Mouse (Mus musculus): ENCODE measurements around the gene Rsrc1. TPM values are rescaled to one million over a fixed set of nuclear protein-coding genes. Genes with fewer than 3 reads are reported as not detected.
A peak's percentile ranks its signal among the peaks of the same experiment; 100 is the strongest.

The Rsrc1 gene
- polyA plus RNA-seq, 2 experiments, result 3.1 to 8.7 TPM

DNA sequence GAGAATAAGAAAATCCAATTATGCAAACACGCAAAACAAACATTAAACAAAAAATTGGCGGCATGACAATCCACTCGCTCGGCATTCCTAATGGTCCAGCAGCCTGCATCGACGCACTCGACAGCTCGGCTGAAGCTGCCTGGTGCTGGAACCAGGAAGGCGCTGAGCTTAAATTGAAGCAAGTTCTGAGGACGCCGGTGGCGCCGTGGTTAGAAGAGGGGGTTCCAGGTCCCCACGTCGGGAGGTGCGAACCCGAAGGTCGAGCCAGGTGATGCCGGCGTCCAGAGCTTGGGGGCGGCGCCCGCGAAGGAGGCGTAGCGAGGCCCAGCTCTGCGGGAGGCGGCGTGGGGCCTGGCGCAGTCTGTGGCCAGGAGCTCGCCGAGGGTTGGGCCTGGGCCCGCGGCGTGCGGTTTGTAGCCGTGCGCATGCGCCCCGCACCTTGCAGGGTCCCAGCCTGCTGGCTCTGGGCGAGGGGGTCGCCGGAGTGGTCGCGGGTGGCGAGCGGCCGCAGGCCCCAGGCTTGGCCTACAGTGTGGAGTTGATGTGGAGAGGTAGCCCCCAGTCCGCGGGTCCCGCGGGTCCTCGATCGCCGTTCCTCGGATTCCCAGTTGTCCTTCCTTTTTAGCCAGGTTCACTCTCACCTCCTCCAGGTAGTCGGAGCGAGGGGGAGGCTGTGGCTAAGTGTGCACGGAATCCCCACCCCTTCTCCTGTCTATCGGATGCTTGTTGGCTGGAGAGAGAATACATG, 4.5 kb downstream of the Rsrc1 start:
- TF ChIP-seq EP300 (IDR thresholded peaks at IDR 0.05; ENCODE audit: low read depth), result no peak
- Histone ChIP-seq H3K9ac (replicated peaks) (peak overlapping the region; percentile 77), H3K27ac (no peak overlapping the region), H3K36me3 (replicated peaks; ENCODE audit: control insufficient read depth, insufficient read depth, low read depth) (no peaks in the 10 kb centered on the region), H3K4me3 (ENCODE audit: insufficient read depth in 1 of 2, low read depth in 2 of 2, low read length in 2 of 2) (peak overlapping the region; percentile 79 to 92), H3K4me1 (replicated peaks; ENCODE audit: control insufficient read depth in 2 of 2, insufficient read depth in 2 of 2, low read length in 1 of 2) (peaks cover 0 to 6% of the 10 kb centered on the region in 2 experiments; a peak in 2 of 4 replicates), H3K4me2 (ENCODE audit: low read depth) (peak overlapping the region; percentile 69), H3K27me3 (ENCODE audit: control insufficient read depth, insufficient read depth, low read length) (peaks cover 35% of the 10 kb centered on the region), H3K9me3 (ENCODE audit: control insufficient read depth, low read length) (no peaks in the 10 kb centered on the region)
- ATAC-seq (ENCODE audit: insufficient read depth) (peak; percentile 89), DNase-seq (ENCODE audit: low read depth in 3 of 3, low spot score in 3 of 3) (peak; percentile 42 to 49 (median 44))
- under 1% methylated on average over 59 of the region's 60 CpGs for WGBS (ENCODE audit: insufficient replicate concordance)

DNA sequence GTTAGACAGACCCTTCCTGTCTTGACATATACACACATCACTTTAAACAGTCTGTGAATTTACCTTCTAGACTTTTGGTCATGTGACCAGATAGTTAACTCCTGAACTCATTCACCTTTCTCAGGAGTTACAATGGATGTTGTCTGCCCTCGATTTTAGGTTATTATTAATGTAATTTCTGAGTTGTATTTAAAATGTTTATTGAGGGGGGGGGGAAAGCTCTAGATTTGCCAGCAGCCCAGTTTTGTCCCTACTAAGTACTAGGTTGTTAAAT, 5.0 kb downstream of the Rsrc1 start:
- peak overlapping the region; percentile 77 for H3K9ac ChIP-seq (replicated peaks)
- no peaks in the 10 kb centered on the region for H3K9me3 ChIP-seq (ENCODE audit: control insufficient read depth, low read length)
- peaks cover 0 to 6% of the 10 kb centered on the region in 2 experiments; a peak in 2 of 4 replicates for H3K4me1 ChIP-seq (replicated peaks; ENCODE audit: control insufficient read depth in 2 of 2, insufficient read depth in 2 of 2, low read length in 1 of 2)
- 11% methylated on average over 1 of the region's 1 CpGs for WGBS (ENCODE audit: insufficient replicate concordance)
- peaks cover 30% of the 10 kb centered on the region for H3K27me3 ChIP-seq (ENCODE audit: control insufficient read depth, insufficient read depth, low read length)
- H3K27ac ChIP-seq, result no peak overlapping the region
- H3K36me3 ChIP-seq (replicated peaks; ENCODE audit: control insufficient read depth, insufficient read depth, low read depth), result no peaks in the 10 kb centered on the region
- peak overlapping the region; percentile 69 for H3K4me2 ChIP-seq (ENCODE audit: low read depth)
- peak overlapping the region; percentile 79 to 92 for H3K4me3 ChIP-seq (ENCODE audit: insufficient read depth in 1 of 2, low read depth in 2 of 2, low read length in 2 of 2)
- TF ChIP-seq CTCF (IDR thresholded peaks at IDR 0.05; ENCODE audit: low read depth), result no peak
- ATAC-seq (ENCODE audit: insufficient read depth) (no peak), DNase-seq (ENCODE audit: low read depth in 3 of 3, low spot score in 3 of 3) (no peak)

DNA sequence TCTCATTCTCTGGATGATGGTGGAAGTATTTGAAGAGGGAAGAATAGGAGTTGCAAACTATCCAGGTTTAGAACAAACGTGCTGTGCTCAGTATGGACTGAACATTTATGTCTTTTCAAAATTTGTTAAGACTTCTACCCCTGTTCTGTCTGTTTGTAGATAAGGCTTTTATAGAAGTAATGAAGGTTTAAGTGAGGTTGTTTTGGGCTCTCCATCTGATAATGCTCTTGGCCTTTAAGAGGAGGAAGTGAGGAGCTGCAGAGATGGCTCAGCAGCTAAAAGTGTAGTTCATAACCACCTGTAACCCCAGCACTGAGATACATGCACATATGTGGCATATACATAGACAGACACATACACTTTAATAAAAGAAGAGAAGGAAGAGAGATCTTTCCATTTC, 15.6 kb downstream of the Rsrc1 start:
- Histone ChIP-seq H3K36me3 (replicated peaks; ENCODE audit: control insufficient read depth, insufficient read depth, low read depth) (no peaks in the 10 kb centered on the region; the same call in 1 of the 2 replicates), H3K4me3 (ENCODE audit: insufficient read depth in 1 of 2, low read depth in 2 of 2, low read length in 2 of 2) (no peak overlapping the region), H3K27me3 (ENCODE audit: control insufficient read depth, insufficient read depth, low read length) (no peaks in the 10 kb centered on the region), H3K27ac (no peak overlapping the region), H3K4me1 (replicated peaks; ENCODE audit: control insufficient read depth in 2 of 2, insufficient read depth in 2 of 2, low read length in 1 of 2) (no peaks in the 10 kb centered on the region), H3K9me3 (ENCODE audit: control insufficient read depth, low read length) (no peaks in the 10 kb centered on the region), H3K9ac (replicated peaks) (no peak overlapping the region), H3K4me2 (ENCODE audit: low read depth) (no peak overlapping the region)
- TF ChIP-seq EP300 (IDR thresholded peaks at IDR 0.05; ENCODE audit: low read depth) (no peak), CTCF (IDR thresholded peaks at IDR 0.05; ENCODE audit: low read depth) (no peak)
- no peak for DNase-seq (ENCODE audit: low read depth in 3 of 3, low spot score in 3 of 3)
- WGBS (ENCODE audit: insufficient replicate concordance), result 56% methylated on average over 1 of the region's 1 CpGs
- no peak for ATAC-seq (ENCODE audit: insufficient read depth)

DNA sequence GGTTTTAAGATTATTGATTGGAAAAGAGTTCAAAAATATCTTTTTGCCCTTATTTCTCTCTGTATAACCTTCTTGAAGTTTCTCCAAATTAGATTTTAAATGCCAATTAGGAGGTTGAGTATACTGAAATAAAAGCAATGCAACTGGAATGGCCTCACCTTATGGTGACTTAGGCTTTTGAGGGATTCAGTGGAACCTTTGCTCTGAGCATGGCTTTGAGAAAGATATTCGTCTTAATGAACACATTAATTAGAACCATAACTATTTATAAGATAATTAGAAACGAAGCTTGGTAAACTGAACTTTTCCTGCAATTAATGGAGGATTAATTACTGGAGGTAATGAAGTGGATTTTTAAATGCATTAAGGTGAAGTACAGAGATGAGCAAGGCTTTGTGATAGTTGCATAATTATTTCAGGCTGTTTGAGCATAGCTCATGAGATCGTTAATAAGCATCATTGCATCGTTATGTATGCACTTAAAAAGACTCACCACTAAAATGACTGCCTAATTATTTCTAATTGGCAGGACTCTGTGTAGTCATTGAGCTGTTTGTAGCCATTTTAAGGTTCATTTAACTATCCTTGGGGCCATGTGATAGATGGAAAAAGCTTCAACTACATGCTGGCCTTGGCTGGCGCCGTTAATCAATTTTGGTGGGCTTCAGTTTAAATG, 55.3 kb downstream of the Rsrc1 start:
- no peak for ATAC-seq (ENCODE audit: insufficient read depth)
- WGBS (ENCODE audit: insufficient replicate concordance), result 76% methylated on average over 6 of the region's 6 CpGs
- no peaks in the 10 kb centered on the region for H3K9me3 ChIP-seq (ENCODE audit: control insufficient read depth, low read length)
- DNase-seq (ENCODE audit: low read depth in 3 of 3, low spot score in 3 of 3), result no peak
- H3K4me2 ChIP-seq (ENCODE audit: low read depth), result no peak overlapping the region
- H3K36me3 ChIP-seq (replicated peaks; ENCODE audit: control insufficient read depth, insufficient read depth, low read depth), result no peaks in the 10 kb centered on the region
- no peak overlapping the region for H3K9ac ChIP-seq (replicated peaks)
- H3K27me3 ChIP-seq (ENCODE audit: control insufficient read depth, insufficient read depth, low read length), result no peaks in the 10 kb centered on the region
- no peaks in the 10 kb centered on the region for H3K4me1 ChIP-seq (replicated peaks; ENCODE audit: control insufficient read depth in 2 of 2, insufficient read depth in 2 of 2, low read length in 1 of 2)
- TF ChIP-seq EP300 (IDR thresholded peaks at IDR 0.05; ENCODE audit: low read depth) (no peak), CTCF (IDR thresholded peaks at IDR 0.05; ENCODE audit: low read depth) (no peak)
- no peak overlapping the region for H3K27ac ChIP-seq
- no peak overlapping the region for H3K4me3 ChIP-seq (ENCODE audit: insufficient read depth in 1 of 2, low read depth in 2 of 2, low read length in 2 of 2)

DNA sequence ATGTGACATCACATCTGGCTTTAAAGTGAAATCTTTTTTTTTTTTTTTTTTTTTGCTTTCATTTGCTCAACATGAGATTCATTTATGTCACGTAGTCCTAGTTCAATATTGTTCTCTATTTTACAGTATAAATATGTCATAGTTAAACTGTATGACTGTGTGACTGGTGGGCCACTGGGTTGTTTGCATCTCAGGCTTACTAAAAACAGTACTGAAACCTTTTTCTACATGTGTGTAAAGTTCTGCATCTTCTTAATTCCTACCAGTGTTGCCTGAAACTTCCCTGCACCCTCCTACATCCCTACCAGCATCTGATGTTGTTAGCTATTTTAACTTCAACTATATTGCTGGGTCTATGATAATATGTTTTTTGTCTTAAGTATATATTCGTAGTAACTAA, 78.6 kb downstream of the Rsrc1 start:
- Histone ChIP-seq H3K4me1 (replicated peaks; ENCODE audit: control insufficient read depth in 2 of 2, insufficient read depth in 2 of 2, low read length in 1 of 2) (no peaks in the 10 kb centered on the region), H3K4me3 (ENCODE audit: insufficient read depth in 1 of 2, low read depth in 2 of 2, low read length in 2 of 2) (no peak overlapping the region), H3K36me3 (replicated peaks; ENCODE audit: control insufficient read depth, insufficient read depth, low read depth) (no peaks in the 10 kb centered on the region), H3K27me3 (ENCODE audit: control insufficient read depth, insufficient read depth, low read length) (no peaks in the 10 kb centered on the region), H3K27ac (no peak overlapping the region), H3K9ac (replicated peaks) (no peak overlapping the region), H3K4me2 (ENCODE audit: low read depth) (no peak overlapping the region), H3K9me3 (ENCODE audit: control insufficient read depth, low read length) (no peaks in the 10 kb centered on the region; the same call in 1 of the 2 replicates)
- ATAC-seq (ENCODE audit: insufficient read depth) (no peak), DNase-seq (ENCODE audit: low read depth in 3 of 3, low spot score in 3 of 3) (no peak)
- 78% methylated on average over 2 of the region's 2 CpGs for WGBS (ENCODE audit: insufficient replicate concordance)
- TF ChIP-seq CTCF (IDR thresholded peaks at IDR 0.05; ENCODE audit: low read depth) (no peak), EP300 (IDR thresholded peaks at IDR 0.05; ENCODE audit: low read depth) (no peak)

Data from liver, embryonic 14.5 days (tissue).